Mouse (Mus musculus): ENCODE measurements around the gene Gpr15. TPM values are rescaled to one million over a fixed set of nuclear protein-coding genes. Genes with fewer than 3 reads are reported as not detected.

Gene Gpr15
- polyA plus RNA-seq, 1 experiment = not detected

GRCm38 (mm10) chr16:58726680-58727476, 8.0 kb upstream of the Gpr15 start:
- H3K27ac ChIP-seq (ENCODE audit: insufficient read depth, low read depth, low read length) = no peak overlapping the region
- H3K4me3 ChIP-seq (ENCODE audit: insufficient read depth, low read length) = no peak overlapping the region
- peaks cover 6% of the 10 kb centered on the region for H3K4me1 ChIP-seq (ENCODE audit: control insufficient read depth, insufficient read depth, low read length)
- TF ChIP-seq CTCF (IDR thresholded peaks at IDR 0.05; ENCODE audit: low read depth, low read length) (no peak), POLR2A (IDR thresholded peaks at IDR 0.05; ENCODE audit: borderline replicate concordance, low read depth, low read length) (no peak)

GRCm38 (mm10) chr16:58722292-58722691, 3.4 kb upstream of the Gpr15 start:
- peaks cover 2% of the 10 kb centered on the region; the same call in 1 of the 2 replicates for H3K4me1 ChIP-seq (ENCODE audit: control insufficient read depth, insufficient read depth, low read length)
- no peak overlapping the region for H3K27ac ChIP-seq (ENCODE audit: insufficient read depth, low read depth, low read length)
- no peak overlapping the region for H3K4me3 ChIP-seq (ENCODE audit: insufficient read depth, low read length)
- TF ChIP-seq CTCF (IDR thresholded peaks at IDR 0.05; ENCODE audit: low read depth, low read length) (no peak), POLR2A (IDR thresholded peaks at IDR 0.05; ENCODE audit: borderline replicate concordance, low read depth, low read length) (no peak)

GRCm38 (mm10) chr16:58715018-58715417, 3.9 kb downstream of the Gpr15 start:
- no peak overlapping the region for H3K27ac ChIP-seq (ENCODE audit: insufficient read depth, low read depth, low read length)
- no peak overlapping the region for H3K4me3 ChIP-seq (ENCODE audit: insufficient read depth, low read length)

GRCm38 (mm10) chr16:58713128-58713527, 5.7 kb downstream of the Gpr15 start:
- Histone ChIP-seq H3K4me1 (ENCODE audit: control insufficient read depth, insufficient read depth, low read length) (0 out of 2 replicates have a peak, but pooled peaks cover 2% of the 10 kb centered on the region), H3K4me3 (ENCODE audit: insufficient read depth, low read length) (no peak overlapping the region), H3K27ac (ENCODE audit: insufficient read depth, low read depth, low read length) (no peak overlapping the region)
- TF ChIP-seq CTCF (IDR thresholded peaks at IDR 0.05; ENCODE audit: low read depth, low read length) = no peak
- no peak for TF ChIP-seq POLR2A (IDR thresholded peaks at IDR 0.05; ENCODE audit: borderline replicate concordance, low read depth, low read length)

More at GRCm38 (mm10) chr16:58715018-58715417, 3.9 kb downstream of the Gpr15 start:
- TF ChIP-seq POLR2A (IDR thresholded peaks at IDR 0.05; ENCODE audit: borderline replicate concordance, low read depth, low read length) (no peak), CTCF (IDR thresholded peaks at IDR 0.05; ENCODE audit: low read depth, low read length) (no peak)
- H3K4me1 ChIP-seq (ENCODE audit: control insufficient read depth, insufficient read depth, low read length) = 0 out of 2 replicates have a peak, but pooled peaks cover 2% of the 10 kb centered on the region

GRCm38 (mm10) chr16:58712221-58712620, 6.6 kb downstream of the Gpr15 start:
- peak overlapping the region; percentile 38 for H3K4me3 ChIP-seq (ENCODE audit: insufficient read depth, low read length)
- peak overlapping the region; percentile 36; the same call in 1 of the 2 replicates for H3K27ac ChIP-seq (ENCODE audit: insufficient read depth, low read depth, low read length)
- 0 out of 2 replicates have a peak, but pooled peaks cover 2% of the 10 kb centered on the region for H3K4me1 ChIP-seq (ENCODE audit: control insufficient read depth, insufficient read depth, low read length)
- no peak for TF ChIP-seq CTCF (IDR thresholded peaks at IDR 0.05; ENCODE audit: low read depth, low read length)
- TF ChIP-seq POLR2A (IDR thresholded peaks at IDR 0.05; ENCODE audit: borderline replicate concordance, low read depth, low read length) = no peak

- H3K27ac ChIP-seq (ENCODE audit: insufficient read depth, low read depth, low read length) = no peak overlapping the region
- 0 out of 2 replicates have a peak, but pooled peaks cover 2% of the 10 kb centered on the region for H3K4me1 ChIP-seq (ENCODE audit: control insufficient read depth, insufficient read depth, low read length)
- TF ChIP-seq CTCF (IDR thresholded peaks at IDR 0.05; ENCODE audit: low read depth, low read length) = no peak
- H3K4me3 ChIP-seq (ENCODE audit: insufficient read depth, low read length) = no peak overlapping the region
Measured at GRCm38 (mm10) chr16:58709536-58709935, 9.3 kb downstream of the Gpr15 start.

- no peak for TF ChIP-seq CTCF (IDR thresholded peaks at IDR 0.05; ENCODE audit: low read depth, low read length)
- TF ChIP-seq POLR2A (IDR thresholded peaks at IDR 0.05; ENCODE audit: borderline replicate concordance, low read depth, low read length) = no peak
- no peak overlapping the region for H3K27ac ChIP-seq (ENCODE audit: insufficient read depth, low read depth, low read length)
- no peak overlapping the region for H3K4me3 ChIP-seq (ENCODE audit: insufficient read depth, low read length)
- H3K4me1 ChIP-seq (ENCODE audit: control insufficient read depth, insufficient read depth, low read length) = 0 out of 2 replicates have a peak, but pooled peaks cover 2% of the 10 kb centered on the region
Measured at GRCm38 (mm10) chr16:58708601-58709475, 10.0 kb downstream of the Gpr15 start.

GRCm38 (mm10) chr16:58707276-58707905, 11.5 kb downstream of the Gpr15 start:
- no peak overlapping the region for H3K4me3 ChIP-seq (ENCODE audit: insufficient read depth, low read length)
- no peak for TF ChIP-seq POLR2A (IDR thresholded peaks at IDR 0.05; ENCODE audit: borderline replicate concordance, low read depth, low read length)
- TF ChIP-seq CTCF (IDR thresholded peaks at IDR 0.05; ENCODE audit: low read depth, low read length) = no peak
- H3K27ac ChIP-seq (ENCODE audit: insufficient read depth, low read depth, low read length) = no peak overlapping the region
- 0 out of 2 replicates have a peak, but pooled peaks cover 2% of the 10 kb centered on the region for H3K4me1 ChIP-seq (ENCODE audit: control insufficient read depth, insufficient read depth, low read length)

- no peak for TF ChIP-seq POLR2A (IDR thresholded peaks at IDR 0.05; ENCODE audit: borderline replicate concordance, low read depth, low read length)
- H3K4me3 ChIP-seq (ENCODE audit: insufficient read depth, low read length) = no peak overlapping the region
- no peak overlapping the region for H3K27ac ChIP-seq (ENCODE audit: insufficient read depth, low read depth, low read length)
- no peaks in the 10 kb centered on the region for H3K4me1 ChIP-seq (ENCODE audit: control insufficient read depth, insufficient read depth, low read length)
Measured at GRCm38 (mm10) chr16:58704999-58705398, 13.9 kb downstream of the Gpr15 start.

Data from bone marrow macrophage, adult 2 months (primary cell).